Mouse (Mus musculus) limb, embryonic 15.5 days (tissue): ENCODE measurements around the gene Slc34a3. TPM values are rescaled to one million over a fixed set of nuclear protein-coding genes. Genes with fewer than 3 reads are reported as not detected.
"Not testable (repeated sequence)": the region's sequence is repeated elsewhere in the genome, so short reads cannot be mapped to it uniquely, and the experiment has no call there.

Experiments used
- ATAC-seq: fragments of 200-750 bp; cut with Nextera tagmentation; 2 replicates; pipeline ENCODE4 v1.8.0; 2017; ENCODE audit warnings: low read depth, moderate TSS enrichment; ENCODE audit not compliant: insufficient number of reproducible peaks, low FRiP score, low TSS enrichment
- H3K27ac ChIP-seq: fragments of 300-500 bp; sonication (generic); 2 replicates; pipeline ENCODE4 v1.5.1; 2015; ENCODE audit warnings: moderate library complexity, mild to moderate bottlenecking, inconsistent platforms
- H3K27me3 ChIP-seq: fragments of 300-500 bp; sonication (generic); 2 replicates; pipeline ENCODE4 v1.6.1; 2015; ENCODE audit warnings: inconsistent platforms
- H3K36me3 ChIP-seq: fragments of 300-500 bp; sonication (generic); 2 replicates; pipeline ENCODE4 v1.6.1; 2015; ENCODE audit warnings: inconsistent platforms
- H3K4me1 ChIP-seq: fragments of 300-500 bp; sonication (generic); 2 replicates; pipeline ENCODE4 v1.6.1; 2015; ENCODE audit warnings: inconsistent platforms
- H3K4me2 ChIP-seq: fragments of 300-500 bp; sonication (generic); 2 replicates; pipeline ENCODE4 v1.6.1; 2015; ENCODE audit warnings: mild to moderate bottlenecking, inconsistent platforms
- H3K4me3 ChIP-seq: fragments of 300-500 bp; sonication (generic); 2 replicates; pipeline ENCODE4 v1.5.1; 2015; ENCODE audit warnings: mild to moderate bottlenecking, inconsistent platforms
- H3K9ac ChIP-seq: fragments of 300-500 bp; sonication (generic); 2 replicates; pipeline ENCODE4 v1.6.1; 2015; ENCODE audit warnings: inconsistent platforms
- H3K9me3 ChIP-seq: fragments of 300-500 bp; sonication (generic); 2 replicates; pipeline ENCODE4 v1.6.1; 2016; ENCODE audit warnings: inconsistent platforms
- WGBS: fragments of 180-500 bp; shearing (Covaris S2); methylation state at CpG from one replicate; pipeline ENCODE4 v1.1.7; 2015; 5-methylcytosine and 5-hydroxymethylcytosine counted together
- polyA plus RNA-seq: library from polyadenylated mRNA; unstranded; fragments of >200 nt; fragmentation: Nextera tagmentation; extraction: Ambion mirVana; gene quantifications from 2 replicates; pipeline ENCODE4 v1.2.1, GENCODE M21; 2015

Slc34a3 gene
- polyA plus RNA-seq, 1 experiment from 2014 or later: not detected

GRCm38 (mm10) chr2:25263623-25264285 lies 29.6 kb upstream of the Slc34a3 start:
- 20% methylated on average over 12 of the region's 12 CpGs for WGBS
- Histone ChIP-seq H3K4me1 (peaks cover 39% of the 10 kb centered on the region), H3K27me3 (peaks cover 20% of the 10 kb centered on the region), H3K27ac (no peak overlapping the region), H3K9ac (peak overlapping the region; percentile 54), H3K4me3 (peak overlapping the region; percentile 63), H3K36me3 (0 out of 2 replicates have a peak, but pooled peaks cover 12% of the 10 kb centered on the region), H3K4me2 (peak overlapping the region; percentile 98), H3K9me3 (no peaks in the 10 kb centered on the region)
- ATAC-seq: no peak

DNA sequence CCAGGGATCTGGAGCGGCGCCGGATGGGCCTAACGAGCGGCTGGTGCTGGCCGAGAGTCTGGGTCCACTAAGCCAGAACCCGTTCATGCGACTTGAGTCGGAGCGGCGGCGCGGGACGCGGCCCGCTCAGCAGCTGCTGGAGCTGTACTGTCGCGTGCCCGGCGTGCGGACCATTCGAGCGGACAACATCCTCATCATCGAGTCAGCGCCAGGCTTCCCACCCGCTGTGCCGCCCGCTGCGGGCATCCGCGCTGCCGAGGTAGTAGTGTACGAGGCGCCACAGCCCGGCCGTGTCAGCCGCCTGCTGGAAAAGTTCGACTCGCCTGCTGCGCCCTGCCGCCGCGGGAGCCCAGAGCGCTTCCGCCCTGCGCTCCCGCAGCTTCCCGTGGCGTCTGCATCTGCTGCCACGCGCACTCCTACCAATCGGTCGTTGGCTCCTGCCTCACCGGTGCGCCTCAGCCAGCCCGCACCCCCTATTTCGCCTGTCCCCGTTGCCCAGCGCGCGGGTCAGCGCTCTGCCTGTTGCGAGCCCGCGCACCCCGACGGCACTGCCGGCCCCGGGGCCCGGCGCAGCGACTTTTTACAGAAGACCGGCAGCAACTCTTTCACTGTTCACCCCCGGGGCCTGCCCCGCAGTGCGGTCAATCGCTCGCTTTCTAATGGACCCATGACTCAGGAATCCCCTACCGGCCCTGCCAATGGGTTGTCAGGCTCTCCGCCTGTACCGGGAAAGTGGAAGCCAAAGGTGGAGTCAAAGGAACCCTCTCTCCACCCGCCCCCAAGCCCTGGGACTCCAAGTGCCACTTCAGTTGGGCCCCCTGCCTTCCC lies 28.8 kb upstream of the Slc34a3 start:
- Histone ChIP-seq H3K4me3 (peak overlapping the region; percentile 63), H3K27ac (no peak overlapping the region), H3K9me3 (no peaks in the 10 kb centered on the region), H3K36me3 (0 out of 2 replicates have a peak, but pooled peaks cover 5% of the 10 kb centered on the region), H3K4me2 (peak overlapping the region; percentile 98), H3K4me1 (peaks cover 39% of the 10 kb centered on the region), H3K27me3 (peaks cover 20% of the 10 kb centered on the region), H3K9ac (peak overlapping the region; percentile 54)
- under 1% methylated on average over 56 of the region's 82 CpGs for WGBS
- ATAC-seq: 0 out of 2 replicates have a peak, but pooled peaks have one; percentile 7

GRCm38 (mm10) chr2:25262291-25262767 lies 28.2 kb upstream of the Slc34a3 start, which contains the start of gene Tprn:
Tprn (plus strand) TSS chr2:25262618.
- peaks cover 20% of the 10 kb centered on the region for H3K27me3 ChIP-seq
- H3K9ac ChIP-seq: peak within 1 kb of the TSS; percentile 54
- under 1% methylated on average over 39 of the region's 39 CpGs for WGBS
- H3K4me1 ChIP-seq: peaks cover 39% of the 10 kb centered on the region
- no peak within 1 kb of the TSS; the same call in 1 of the 2 replicates for H3K27ac ChIP-seq
- H3K36me3 ChIP-seq: no peaks in the 10 kb centered on the region
- ATAC-seq: peak; percentile 97
- no peaks in the 10 kb centered on the region for H3K9me3 ChIP-seq
- H3K4me3 ChIP-seq: peak within 1 kb of the TSS; percentile 63
- H3K4me2 ChIP-seq: peak within 1 kb of the TSS; percentile 98

DNA sequence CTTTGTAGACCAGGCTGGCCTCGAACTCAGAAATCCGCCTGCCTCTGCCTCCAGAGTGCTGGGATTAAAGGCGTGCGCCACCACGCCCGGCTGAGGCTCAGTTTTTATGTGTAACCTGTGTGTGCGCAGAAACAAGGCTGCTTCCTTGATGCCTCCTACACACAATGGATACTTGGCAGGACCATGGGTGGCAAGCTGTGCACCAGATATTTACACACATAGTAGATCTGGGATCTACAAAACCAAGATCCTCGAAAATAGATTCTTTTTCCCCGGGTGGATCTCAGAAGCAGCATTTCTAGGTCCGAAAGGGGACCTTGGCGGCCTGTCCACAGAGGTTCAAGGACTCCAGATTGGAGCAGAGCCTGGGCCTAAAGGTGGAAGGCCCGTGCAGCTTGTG lies 27.7 kb upstream of the Slc34a3 start:
- H3K9ac ChIP-seq: no peak overlapping the region
- no peak overlapping the region; the same call in 1 of the 2 replicates for H3K27ac ChIP-seq
- ATAC-seq: no peak; the same call in 1 of the 2 replicates

GRCm38 (mm10) chr2:25258887-25259286 lies 24.7 kb upstream of the Slc34a3 start:
- ATAC-seq: no peak

More for the DNA sequence above, 27.7 kb upstream of the Slc34a3 start:
- H3K4me3 ChIP-seq: peak overlapping the region; percentile 63
- no peaks in the 10 kb centered on the region for H3K9me3 ChIP-seq
- H3K4me1 ChIP-seq: peaks cover 39% of the 10 kb centered on the region
- 46% methylated on average over 12 of the region's 12 CpGs for WGBS
- H3K27me3 ChIP-seq: peaks cover 20% of the 10 kb centered on the region
- peak overlapping the region; percentile 98 for H3K4me2 ChIP-seq
- H3K36me3 ChIP-seq: no peaks in the 10 kb centered on the region

GRCm38 (mm10) chr2:25257250-25257649 lies 23.1 kb upstream of the Slc34a3 start:
- WGBS: 84% methylated on average over 5 of the region's 5 CpGs
- peaks cover 21% of the 10 kb centered on the region for H3K4me1 ChIP-seq
- H3K9me3 ChIP-seq, H3K27me3 ChIP-seq, H3K4me3 ChIP-seq, H3K36me3 ChIP-seq, ATAC-seq, H3K27ac ChIP-seq, H3K4me2 ChIP-seq, H3K9ac ChIP-seq: not testable (repeated sequence)

More at GRCm38 (mm10) chr2:25258887-25259286, 24.7 kb upstream of the Slc34a3 start:
- Histone ChIP-seq H3K27ac (no peak overlapping the region), H3K36me3 (no peaks in the 10 kb centered on the region), H3K9ac (no peak overlapping the region), H3K4me2 (no peak overlapping the region), H3K4me3 (no peak overlapping the region), H3K27me3 (peaks cover 9% of the 10 kb centered on the region), H3K4me1 (peaks cover 33% of the 10 kb centered on the region), H3K9me3 (no peaks in the 10 kb centered on the region)
- WGBS: 61% methylated on average over 2 of the region's 2 CpGs

- WGBS: 55% methylated on average over 12 of the region's 12 CpGs
- Histone ChIP-seq H3K4me1 (peaks cover 16% of the 10 kb centered on the region), H3K4me2 (peak overlapping the region; percentile 86), H3K4me3 (peak overlapping the region; percentile 99)
- not testable (repeated sequence) for H3K9ac ChIP-seq, H3K27ac ChIP-seq, H3K36me3 ChIP-seq, H3K27me3 ChIP-seq, ATAC-seq, H3K9me3 ChIP-seq
These were observed 22.4 kb upstream of the Slc34a3 start for GRCm38 (mm10) chr2:25256443-25257109.

GRCm38 (mm10) chr2:25255284-25255779 lies 21.2 kb upstream of the Slc34a3 start, which contains the start of gene Tmem203:
Tmem203 (plus strand) TSS chr2:25255439.
- Histone ChIP-seq H3K4me3 (peak within 1 kb of the TSS; percentile 99), H3K4me1 (peaks cover 16% of the 10 kb centered on the region), H3K36me3 (peaks cover 16% of the 10 kb centered on the region), H3K27me3 (no peaks in the 10 kb centered on the region), H3K9ac (peak within 1 kb of the TSS; percentile 72), H3K4me2 (peak within 1 kb of the TSS; percentile 86), H3K9me3 (no peaks in the 10 kb centered on the region), H3K27ac (peak within 1 kb of the TSS; percentile 86)
- under 1% methylated on average over 39 of the region's 39 CpGs for WGBS
- peak; percentile 79 for ATAC-seq

DNA sequence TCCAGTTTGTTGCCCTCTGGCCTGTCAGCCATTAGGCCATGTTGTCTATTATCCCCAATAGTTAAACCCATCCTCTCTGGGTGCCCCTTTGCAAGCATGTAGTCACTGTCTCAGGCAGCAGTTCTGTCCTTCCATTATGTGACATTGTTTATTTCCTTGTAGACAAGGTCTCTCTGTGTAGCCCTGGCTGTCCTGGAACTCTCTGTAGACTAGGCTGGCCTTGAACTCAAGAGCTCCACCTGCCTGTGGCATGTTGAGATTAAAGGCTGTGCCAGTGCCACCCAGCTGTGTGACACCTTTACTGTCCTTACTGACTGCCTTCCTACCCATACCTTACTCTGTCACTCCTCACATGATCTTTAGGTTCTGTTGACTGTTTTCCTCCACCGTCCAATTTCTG lies 18.2 kb upstream of the Slc34a3 start:
- no peak overlapping the region for H3K4me2 ChIP-seq
- H3K27ac ChIP-seq: no peak overlapping the region
- H3K27me3 ChIP-seq: no peaks in the 10 kb centered on the region
- no peak overlapping the region for H3K9ac ChIP-seq
- 79% methylated on average over 1 of the region's 1 CpGs for WGBS
- H3K4me3 ChIP-seq: no peak overlapping the region
- H3K9me3 ChIP-seq: no peaks in the 10 kb centered on the region
- ATAC-seq: no peak
- peaks cover 16% of the 10 kb centered on the region for H3K4me1 ChIP-seq
- peaks cover 45% of the 10 kb centered on the region for H3K36me3 ChIP-seq

DNA sequence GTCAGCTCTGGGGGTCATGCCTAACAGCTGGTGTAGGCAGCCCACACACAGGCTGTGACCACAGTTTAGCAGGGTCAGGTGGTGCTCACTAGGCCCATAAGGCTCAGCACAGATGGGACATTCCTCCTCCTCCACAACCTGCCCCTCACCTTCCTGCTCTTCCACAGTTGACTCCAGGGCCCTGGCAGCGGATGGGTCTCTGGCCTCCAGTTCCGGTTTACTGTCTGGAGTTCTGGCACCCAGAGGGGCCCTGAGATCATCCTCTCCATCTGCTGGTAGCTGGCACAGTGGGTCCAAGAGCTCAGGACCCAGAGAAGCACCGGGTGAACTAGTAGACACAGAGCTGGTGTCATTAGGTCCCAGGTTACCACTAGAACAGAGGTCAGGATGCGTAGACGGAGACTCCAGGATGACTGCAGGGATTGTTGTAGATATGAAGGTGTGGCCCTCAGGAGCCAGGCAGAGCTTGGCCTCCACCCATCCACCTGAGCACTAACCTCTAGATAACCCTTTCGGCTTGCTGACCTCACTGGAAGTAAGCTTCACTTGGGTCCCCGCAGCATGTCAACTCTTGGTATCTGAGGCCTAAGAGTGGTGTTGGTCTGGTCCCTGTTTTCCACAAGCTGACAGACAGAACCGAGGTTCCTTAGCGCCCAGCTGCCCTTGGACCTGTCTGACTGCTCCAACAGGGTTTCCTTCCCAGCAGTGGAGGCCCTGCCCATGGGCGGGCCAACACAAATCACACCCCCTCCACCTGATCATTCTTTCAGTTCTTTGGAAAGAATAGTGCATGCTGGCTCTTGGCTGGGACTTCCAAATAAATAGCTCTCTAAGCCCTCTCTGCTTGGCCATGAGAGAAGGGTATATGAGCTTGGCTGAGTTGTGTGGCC lies 12.3 kb upstream of the Slc34a3 start, which contains the start of gene AL732309.1:
TSS of gene AL732309.1 (minus strand) at position 681 of the 890 bp plus-strand sequence.
- Histone ChIP-seq H3K4me1 (peaks cover 15% of the 10 kb centered on the region), H3K36me3 (peaks cover 47% of the 10 kb centered on the region), H3K9me3 (no peaks in the 10 kb centered on the region), H3K27ac (no peak within 1 kb of the TSS; the same call in 1 of the 2 replicates), H3K9ac (no peak within 1 kb of the TSS), H3K4me3 (no peak within 1 kb of the TSS), H3K27me3 (peaks cover 26% of the 10 kb centered on the region), H3K4me2 (no peak within 1 kb of the TSS)
- no peak for ATAC-seq
- 83% methylated on average over 10 of the region's 10 CpGs for WGBS
